In the genomic region with DNA sequence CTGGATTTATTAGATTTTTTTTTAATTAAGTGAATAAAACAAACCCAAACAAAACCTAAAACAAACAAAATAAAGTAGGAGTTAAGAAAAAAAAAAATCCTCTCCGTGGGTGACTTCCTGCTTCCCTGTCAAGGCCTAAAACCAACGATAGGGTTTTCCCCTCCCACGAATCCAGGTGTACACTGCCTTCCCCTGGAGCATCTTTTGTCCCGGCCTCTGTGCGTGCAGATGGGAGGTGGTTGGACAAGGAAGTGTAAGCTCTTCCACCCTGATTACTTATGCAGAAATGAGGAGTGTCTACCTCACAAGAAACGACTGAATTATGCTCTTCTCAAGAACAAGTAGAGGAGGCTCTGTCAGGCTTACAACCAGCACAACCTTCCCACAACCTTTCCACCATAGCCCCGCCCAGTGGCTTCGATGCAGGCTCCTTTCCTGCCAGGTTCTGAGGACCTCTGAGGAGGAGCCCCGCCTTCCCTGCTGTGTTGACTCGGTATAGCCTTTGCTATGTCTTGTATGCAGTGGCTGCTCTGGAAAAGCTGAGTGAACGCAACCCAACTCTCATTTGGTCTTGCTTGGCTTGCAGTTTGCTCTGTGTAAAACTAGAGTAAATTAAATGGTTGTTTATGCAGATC, we compare ENCODE assay signal across 10 mouse cellular contexts. TPM values are rescaled to one million over a fixed set of nuclear protein-coding genes. Genes with fewer than 3 reads are reported as not detected.
A peak's percentile ranks its signal among the peaks of the same experiment; 100 is the strongest.
DNase-seq lines count a peak whose midpoint lies in the region; ATAC-seq lines count a peak whose summit lies in the region.
"Had no signal": no experiment of that assay in that cellular context is flagged by ENCODE, and none has a peak within 500 bp of the region (broad histone marks: within the 10 kb centered on the region; RNA-seq: fewer than 3 reads in every experiment).

No protein-coding gene starts in this region.

- no peak overlapping the region for H3K9ac ChIP-seq in neural tube, embryonic 11.5 days (ENCODE audit: low read length)
- peak overlapping the region; percentile 30; the same call in 1 of the 2 replicates for H3K9ac ChIP-seq in intestine, embryonic 14.5 days (ENCODE audit: low read length)

- 13% methylated on average over 11 of the region's 11 CpGs for WGBS in neural tube, embryonic 11.5 days
- WGBS in embryonic facial prominence, embryonic 10.5 days, result 9% methylated on average over 11 of the region's 11 CpGs
- 12% methylated on average over 11 of the region's 11 CpGs for WGBS in intestine, embryonic 14.5 days

- H3K9me3 ChIP-seq in neural tube, embryonic 11.5 days (ENCODE audit: control insufficient read depth, low read length), result no peaks in the 10 kb centered on the region
- no peaks in the 10 kb centered on the region for H3K9me3 ChIP-seq in embryonic facial prominence, embryonic 10.5 days
- no peaks in the 10 kb centered on the region for H3K9me3 ChIP-seq in intestine, embryonic 14.5 days (ENCODE audit: control insufficient read depth, low read length)

- peaks cover 4% of the 10 kb centered on the region; the same call in 1 of the 2 replicates for H3K4me1 ChIP-seq in neural tube, embryonic 11.5 days (ENCODE audit: control insufficient read depth, insufficient read depth, low read length)
- H3K4me1 ChIP-seq in embryonic facial prominence, embryonic 10.5 days, result peaks cover 34% of the 10 kb centered on the region
- peaks cover 12% of the 10 kb centered on the region; the same call in 1 of the 2 replicates for H3K4me1 ChIP-seq in intestine, embryonic 14.5 days (replicated peaks; ENCODE audit: control insufficient read depth, insufficient read depth, low read length)

- H3K4me3 ChIP-seq in neural tube, embryonic 11.5 days (ENCODE audit: low read depth, low read length), result no peak overlapping the region
- peak overlapping the region; percentile 50 for H3K4me3 ChIP-seq in embryonic facial prominence, embryonic 10.5 days
- peak overlapping the region; percentile 34 for H3K4me3 ChIP-seq in intestine, embryonic 14.5 days (ENCODE audit: low read depth, low read length)

- H3K36me3 ChIP-seq in neural tube, embryonic 11.5 days (ENCODE audit: control insufficient read depth, insufficient read depth, low read length), result no peaks in the 10 kb centered on the region
- no peaks in the 10 kb centered on the region for H3K36me3 ChIP-seq in embryonic facial prominence, embryonic 10.5 days (replicated peaks)
- H3K36me3 ChIP-seq in intestine, embryonic 14.5 days (ENCODE audit: control insufficient read depth, insufficient read depth, low read length), result no peaks in the 10 kb centered on the region

- no peak for ATAC-seq in neural tube, embryonic 11.5 days (ENCODE audit: insufficient read depth, low FRiP score, low TSS enrichment)
- ATAC-seq in intestine, embryonic 14.5 days (replicated peaks; ENCODE audit: low FRiP score, low TSS enrichment, low read depth), result no peak
- ATAC-seq in megakaryocyte progenitor cell, adult 5-6 weeks (replicated peaks; ENCODE audit: poor library complexity), result peak; percentile 57

- DNase-seq in neural tube, embryonic 11.5 days (ENCODE audit: low spot score), result peak; percentile 31
- DNase-seq in neural tube, embryonic 10.5 days (ENCODE audit: extremely low spot score, low spot score), result no peak
- DNase-seq in embryonic facial prominence, embryonic 10.5 days (ENCODE audit: low spot score), result peak; percentile 35
- no peak for DNase-seq in intestine, embryonic 14.5 days (ENCODE audit: low spot score)
- peak; percentile 73 for DNase-seq in thymus, postnatal 4 days
- no peak for DNase-seq in right cerebral cortex, postnatal 25 days
- DNase-seq in left cerebral cortex, adult 9 months (ENCODE audit: low spot score in 2 of 2), result no peak

- no peaks in the 10 kb centered on the region for H3K27me3 ChIP-seq in neural tube, embryonic 11.5 days (ENCODE audit: control insufficient read depth, insufficient read depth, low read length)
- no peaks in the 10 kb centered on the region; the same call in 1 of the 2 replicates for H3K27me3 ChIP-seq in embryonic facial prominence, embryonic 10.5 days (replicated peaks; ENCODE audit: low read depth, poor library complexity, severe bottlenecking)
- H3K27me3 ChIP-seq in intestine, embryonic 14.5 days (replicated peaks; ENCODE audit: control insufficient read depth, insufficient read depth, low read length), result no peaks in the 10 kb centered on the region

- H3K4me2 ChIP-seq in neural tube, embryonic 11.5 days (ENCODE audit: low read depth), result peak overlapping the region; percentile 36
- peak overlapping the region; percentile 54 for H3K4me2 ChIP-seq in intestine, embryonic 14.5 days (ENCODE audit: low read length)

- no peak overlapping the region for H3K27ac ChIP-seq in neural tube, embryonic 11.5 days (ENCODE audit: low read depth, low read length)
- no peak overlapping the region for H3K27ac ChIP-seq in embryonic facial prominence, embryonic 10.5 days (replicated peaks)
- H3K27ac ChIP-seq in intestine, embryonic 14.5 days (ENCODE audit: low read depth), result peak overlapping the region; percentile 51; the same call in 1 of the 2 replicates

RNA-seq across cellular contexts. Expression of gene Abhd12b, which starts 5.2 kb away (rescaled TPM):
- not detected in 2 replicates for polyA plus RNA-seq in neural tube, embryonic 11.5 days (2014; fragmentation: Nextera tagmentation; extraction: Ambion mirVana)
- not detected in 2 replicates for polyA plus RNA-seq in embryonic facial prominence, embryonic 10.5 days (2016; fragmentation: Nextera tagmentation; extraction: Ambion mirVana)
- 0.49 and 0.71 TPM in 2 replicates for polyA plus RNA-seq in intestine, embryonic 14.5 days (2014; fragmentation: Nextera tagmentation; extraction: Ambion mirVana)
- total RNA-seq in megakaryocyte progenitor cell, adult 5-6 weeks (2015), result not detected in 2 replicates
- not detected in 2 replicates for total RNA-seq in megakaryocyte progenitor cell, adult 5-6 weeks (2017)
- polyA plus RNA-seq: embryonic facial prominence, embryonic 11.5 days; testis, adult 2 months had no signal

RNA-seq across cellular contexts. Expression of gene Nin, which starts 35.2 kb away (rescaled TPM):
- polyA plus RNA-seq in neural tube, embryonic 11.5 days (2014; fragmentation: Nextera tagmentation; extraction: Ambion mirVana), result 16.6 and 20.1 TPM in 2 replicates
- 11.7 and 12.1 TPM in 2 replicates for polyA plus RNA-seq in embryonic facial prominence, embryonic 10.5 days (2016; fragmentation: Nextera tagmentation; extraction: Ambion mirVana)
- polyA plus RNA-seq in intestine, embryonic 14.5 days (2014; fragmentation: Nextera tagmentation; extraction: Ambion mirVana), result 18.5 and 21.2 TPM in 2 replicates
- total RNA-seq in megakaryocyte progenitor cell, adult 5-6 weeks (2015), result 117 and 120 TPM in 2 replicates
- 190 and 207 TPM in 2 replicates for total RNA-seq in megakaryocyte progenitor cell, adult 5-6 weeks (2017)

Comparison
In these comparisons a context has a peak if more than half of its experiments do, and no peak if none do; other contexts are left out.
1. DNase-seq: peak in neural tube, embryonic 11.5 days (single experiment), embryonic facial prominence, embryonic 10.5 days (single experiment) and thymus, postnatal 4 days (single experiment); none in neural tube, embryonic 10.5 days (single experiment), intestine, embryonic 14.5 days (single experiment), right cerebral cortex, postnatal 25 days (single experiment) and left cerebral cortex, adult 9 months (0 of 2).